Mouse (Mus musculus) stomach, postnatal 0 days (tissue): ENCODE results near the gene Dhx36.

ENCODE experiments used
- CTCF ChIP-seq: IDR thresholded peaks from 2 replicates; pipeline ENCODE4 v1.5.1; 2016; ENCODE audit warnings: antibody characterized with exemption, low read depth, mild to moderate bottlenecking, moderate library complexity
- EP300 ChIP-seq: optimal IDR thresholded peaks from 2 replicates; pipeline ENCODE3; 2016; ENCODE audit warnings: antibody characterized with exemption

DNA sequence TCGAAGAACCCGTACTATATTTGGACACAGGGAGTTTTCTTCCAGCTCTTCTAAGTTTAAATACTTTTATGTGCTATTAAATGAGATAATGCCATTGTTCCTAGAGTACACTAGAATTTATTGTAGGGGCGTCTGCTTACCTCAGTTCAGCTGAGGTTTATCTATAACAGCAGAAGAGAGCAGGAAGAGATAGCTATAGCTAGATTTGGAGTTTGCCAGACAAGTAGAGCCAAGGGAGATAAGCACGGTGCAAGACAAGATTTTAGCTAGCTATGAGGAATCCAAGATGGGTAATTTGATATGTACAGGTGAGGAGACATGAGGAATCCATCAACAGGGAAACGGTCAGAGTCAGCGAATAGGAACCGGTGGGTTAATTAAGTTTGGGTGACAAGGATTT is 60.5 kb downstream of the Dhx36 start:
- TF ChIP-seq CTCF (no peak), EP300 (no peak)
